Mouse (Mus musculus): ENCODE data around the gene Csrp1. TPM values are rescaled to one million over a fixed set of nuclear protein-coding genes. Genes with fewer than 3 reads are reported as not detected.

The Csrp1 gene
- polyA plus RNA-seq, 1 experiment: 178 TPM

GRCm38 (mm10) chr1:135760216-135760615 lies 40.4 kb downstream of the Csrp1 start:
- H3K27ac ChIP-seq (ENCODE audit: insufficient read depth, low read length): peak overlapping the region; percentile 7; the same call in 1 of the 2 replicates
- no peak overlapping the region for H3K9ac ChIP-seq (ENCODE audit: low read depth, poor library complexity, severe bottlenecking)
- H3K27me3 ChIP-seq (ENCODE audit: control insufficient read depth, insufficient read depth, low read length, poor library complexity, severe bottlenecking): no peaks in the 10 kb centered on the region
- H3K4me1 ChIP-seq (ENCODE audit: control insufficient read depth, insufficient read depth, low read length): peaks cover 8% of the 10 kb centered on the region
- H3K4me3 ChIP-seq (ENCODE audit: low read depth, low read length): no peak overlapping the region
- H3K36me3 ChIP-seq (ENCODE audit: control insufficient read depth, insufficient read depth, low read length, poor library complexity, severe bottlenecking): no peaks in the 10 kb centered on the region
- H3K9me3 ChIP-seq (replicated peaks; ENCODE audit: control insufficient read depth, insufficient read depth, low read length, poor library complexity, severe bottlenecking): no peaks in the 10 kb centered on the region; the same call in 1 of the 2 replicates
- TF ChIP-seq CTCF (IDR thresholded peaks at IDR 0.05; ENCODE audit: low read depth, low read length): no peak
- TF ChIP-seq EP300 (IDR thresholded peaks at IDR 0.05; ENCODE audit: insufficient read depth, low read depth, low read length): no peak
- no peak for TF ChIP-seq POLR2A (IDR thresholded peaks at IDR 0.05; ENCODE audit: insufficient read depth, low read length)

DNA sequence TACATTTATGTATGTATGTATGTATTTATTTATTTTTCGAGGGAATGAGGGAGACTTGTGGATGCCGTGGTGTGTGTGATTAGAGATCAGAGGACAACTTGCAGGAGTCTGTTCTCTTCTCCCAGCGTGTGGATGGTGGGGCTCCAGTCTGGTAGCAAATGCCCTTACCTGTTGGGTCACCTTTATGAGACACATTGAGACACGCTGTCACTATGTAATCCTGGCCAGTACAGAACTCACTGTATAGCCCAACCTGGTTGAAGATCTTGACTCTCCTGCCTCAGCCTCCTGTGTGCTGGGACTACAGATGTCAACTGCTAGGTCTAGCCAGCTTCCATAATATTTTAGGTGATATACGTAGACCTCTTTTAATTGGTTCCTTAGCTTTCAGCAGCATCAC lies 41.9 kb downstream of the Csrp1 start:
- no peak overlapping the region for H3K4me3 ChIP-seq (ENCODE audit: low read depth, low read length)
- no peak for TF ChIP-seq EP300 (IDR thresholded peaks at IDR 0.05; ENCODE audit: insufficient read depth, low read depth, low read length)
- TF ChIP-seq CTCF (IDR thresholded peaks at IDR 0.05; ENCODE audit: low read depth, low read length): no peak
- no peak for TF ChIP-seq POLR2A (IDR thresholded peaks at IDR 0.05; ENCODE audit: insufficient read depth, low read length)
- H3K9ac ChIP-seq (ENCODE audit: low read depth, poor library complexity, severe bottlenecking): no peak overlapping the region
- H3K27ac ChIP-seq (ENCODE audit: insufficient read depth, low read length): no peak overlapping the region
- H3K4me1 ChIP-seq (ENCODE audit: control insufficient read depth, insufficient read depth, low read length): peaks cover 9% of the 10 kb centered on the region
- H3K27me3 ChIP-seq (ENCODE audit: control insufficient read depth, insufficient read depth, low read length, poor library complexity, severe bottlenecking): no peaks in the 10 kb centered on the region
- no peaks in the 10 kb centered on the region for H3K36me3 ChIP-seq (ENCODE audit: control insufficient read depth, insufficient read depth, low read length, poor library complexity, severe bottlenecking)
- H3K9me3 ChIP-seq (replicated peaks; ENCODE audit: control insufficient read depth, insufficient read depth, low read length, poor library complexity, severe bottlenecking): no peaks in the 10 kb centered on the region; the same call in 1 of the 2 replicates

DNA sequence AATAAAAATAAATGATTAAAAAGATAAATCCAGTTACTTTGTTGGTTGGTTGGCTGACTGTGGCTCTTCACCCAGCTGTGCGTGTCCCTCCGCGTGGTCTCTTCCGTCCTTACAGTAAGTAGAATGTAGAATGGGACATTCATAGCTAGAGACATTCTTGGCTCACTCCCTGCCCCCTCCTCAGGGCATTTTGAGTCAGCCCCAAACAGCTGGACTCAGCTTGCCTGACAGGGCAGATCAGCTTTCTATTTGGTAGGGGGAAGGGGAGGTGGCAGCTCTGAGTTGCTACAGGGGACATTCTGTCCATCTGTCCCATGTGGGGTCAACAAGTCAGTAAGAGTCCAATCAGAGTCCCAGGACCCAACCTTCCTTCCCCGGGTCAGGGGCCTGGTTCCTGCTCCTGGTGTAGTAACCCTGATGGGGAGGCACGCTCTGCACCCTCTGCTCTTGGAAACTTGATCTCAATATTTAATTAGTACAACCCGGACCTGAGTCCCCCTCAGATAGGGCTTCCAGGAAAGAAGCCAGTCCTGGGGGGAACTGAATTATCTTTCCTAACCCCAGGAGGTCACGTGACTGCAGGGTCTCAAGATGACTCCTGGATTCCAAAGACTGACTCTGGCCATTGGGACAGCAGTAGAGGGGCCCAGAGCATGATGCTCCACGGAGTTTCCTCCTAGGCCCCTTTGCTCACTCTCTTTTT lies 43.8 kb downstream of the Csrp1 start:
- Histone ChIP-seq H3K4me1 (ENCODE audit: control insufficient read depth, insufficient read depth, low read length) (peaks cover 9% of the 10 kb centered on the region), H3K27ac (ENCODE audit: insufficient read depth, low read length) (no peak overlapping the region), H3K36me3 (ENCODE audit: control insufficient read depth, insufficient read depth, low read length, poor library complexity, severe bottlenecking) (peaks cover 10% of the 10 kb centered on the region), H3K4me3 (ENCODE audit: low read depth, low read length) (no peak overlapping the region), H3K9me3 (replicated peaks; ENCODE audit: control insufficient read depth, insufficient read depth, low read length, poor library complexity, severe bottlenecking) (no peaks in the 10 kb centered on the region; the same call in 1 of the 2 replicates), H3K27me3 (ENCODE audit: control insufficient read depth, insufficient read depth, low read length, poor library complexity, severe bottlenecking) (no peaks in the 10 kb centered on the region), H3K9ac (ENCODE audit: low read depth, poor library complexity, severe bottlenecking) (no peak overlapping the region)
- TF ChIP-seq EP300 (IDR thresholded peaks at IDR 0.05; ENCODE audit: insufficient read depth, low read depth, low read length) (peak; percentile 26; the same call in 1 of the 2 replicates), POLR2A (IDR thresholded peaks at IDR 0.05; ENCODE audit: insufficient read depth, low read length) (no peak), CTCF (IDR thresholded peaks at IDR 0.05; ENCODE audit: low read depth, low read length) (no peak)

DNA sequence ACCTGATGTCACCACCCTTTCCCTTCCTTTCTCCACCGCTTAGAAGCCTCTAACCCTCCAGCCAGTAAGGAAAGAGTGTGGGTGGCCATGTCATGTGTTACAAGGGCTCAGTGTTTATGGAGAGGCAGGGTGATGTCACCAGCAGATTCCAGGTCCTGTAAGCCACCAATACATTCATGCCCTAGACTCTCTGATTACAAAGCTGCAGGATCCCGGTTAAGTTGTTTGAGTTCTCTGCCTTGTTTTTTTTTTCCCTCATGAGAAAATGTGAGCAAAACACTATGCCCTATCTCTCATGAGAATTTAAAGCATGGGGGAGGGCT lies 44.3 kb downstream of the Csrp1 start:
- no peak for TF ChIP-seq CTCF (IDR thresholded peaks at IDR 0.05; ENCODE audit: low read depth, low read length)
- no peak for TF ChIP-seq EP300 (IDR thresholded peaks at IDR 0.05; ENCODE audit: insufficient read depth, low read depth, low read length)
- TF ChIP-seq POLR2A (IDR thresholded peaks at IDR 0.05; ENCODE audit: insufficient read depth, low read length): no peak
- Histone ChIP-seq H3K27ac (ENCODE audit: insufficient read depth, low read length) (no peak overlapping the region), H3K9me3 (replicated peaks; ENCODE audit: control insufficient read depth, insufficient read depth, low read length, poor library complexity, severe bottlenecking) (no peaks in the 10 kb centered on the region; the same call in 1 of the 2 replicates), H3K4me1 (ENCODE audit: control insufficient read depth, insufficient read depth, low read length) (peaks cover 9% of the 10 kb centered on the region), H3K27me3 (ENCODE audit: control insufficient read depth, insufficient read depth, low read length, poor library complexity, severe bottlenecking) (no peaks in the 10 kb centered on the region), H3K36me3 (ENCODE audit: control insufficient read depth, insufficient read depth, low read length, poor library complexity, severe bottlenecking) (peaks cover 15% of the 10 kb centered on the region), H3K4me3 (ENCODE audit: low read depth, low read length) (no peak overlapping the region), H3K9ac (ENCODE audit: low read depth, poor library complexity, severe bottlenecking) (no peak overlapping the region)

DNA sequence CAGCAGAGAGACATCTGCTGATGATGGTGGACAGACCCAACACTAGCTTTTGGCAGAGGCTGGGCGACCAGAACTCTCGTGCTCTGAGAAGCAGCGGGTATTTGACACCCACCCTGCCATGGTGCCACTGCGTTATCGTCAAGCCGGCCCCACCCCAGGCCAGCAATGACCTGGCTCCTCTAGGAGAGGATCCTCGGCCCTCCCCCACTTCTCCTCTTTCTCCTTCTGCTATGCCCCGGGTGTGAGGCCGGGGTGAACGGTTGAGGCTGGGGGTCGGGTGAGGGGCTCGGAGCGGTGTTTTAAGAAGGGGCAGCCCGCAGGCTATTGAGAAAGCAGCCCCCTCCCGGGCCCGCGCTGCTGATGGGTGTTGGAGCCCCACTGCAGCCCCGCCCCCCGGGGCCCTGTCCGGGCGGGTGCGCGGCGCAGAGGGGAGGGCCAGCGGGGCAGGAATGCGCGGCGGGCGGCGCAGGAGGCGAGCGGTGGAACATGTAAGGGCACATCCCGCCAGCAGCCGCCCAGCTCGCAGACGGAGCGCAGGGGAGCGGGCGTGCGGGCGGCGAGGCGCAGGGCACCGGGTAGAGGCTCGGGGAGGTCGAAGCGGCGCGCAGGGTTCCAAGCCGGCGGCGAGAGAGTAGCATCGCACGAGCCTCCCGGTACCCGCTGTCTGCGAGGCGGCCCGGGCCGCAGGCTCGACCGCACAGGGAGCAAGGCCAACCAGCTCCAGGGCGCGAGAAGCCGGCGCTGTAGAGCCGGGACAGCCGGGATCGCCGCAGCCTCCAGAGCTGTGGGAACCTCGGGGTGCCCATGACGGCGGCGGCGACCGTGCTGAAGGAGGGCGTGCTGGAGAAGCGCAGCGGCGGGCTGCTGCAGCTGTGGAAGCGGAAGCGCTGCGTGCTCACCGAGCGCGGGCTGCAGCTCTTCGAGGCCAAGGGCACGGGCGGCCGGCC lies 46.1 kb downstream of the Csrp1 start, which contains the start of gene Phlda3:
Gene Phlda3, plus strand, starts transcription at position 475 of the 947 bp plus-strand sequence.
- Histone ChIP-seq H3K27ac (ENCODE audit: insufficient read depth, low read length) (peak within 1 kb of the TSS; percentile 23; the same call in 1 of the 2 replicates), H3K27me3 (ENCODE audit: control insufficient read depth, insufficient read depth, low read length, poor library complexity, severe bottlenecking) (no peaks in the 10 kb centered on the region), H3K9ac (ENCODE audit: low read depth, poor library complexity, severe bottlenecking) (peak within 1 kb of the TSS; percentile 99), H3K9me3 (replicated peaks; ENCODE audit: control insufficient read depth, insufficient read depth, low read length, poor library complexity, severe bottlenecking) (no peaks in the 10 kb centered on the region), H3K36me3 (ENCODE audit: control insufficient read depth, insufficient read depth, low read length, poor library complexity, severe bottlenecking) (peaks cover 30% of the 10 kb centered on the region), H3K4me3 (ENCODE audit: low read depth, low read length) (peak within 1 kb of the TSS; percentile 99), H3K4me1 (ENCODE audit: control insufficient read depth, insufficient read depth, low read length) (peaks cover 9% of the 10 kb centered on the region)
- no peak for TF ChIP-seq POLR2A (IDR thresholded peaks at IDR 0.05; ENCODE audit: insufficient read depth, low read length)
- TF ChIP-seq CTCF (IDR thresholded peaks at IDR 0.05; ENCODE audit: low read depth, low read length): no peak
- no peak for TF ChIP-seq EP300 (IDR thresholded peaks at IDR 0.05; ENCODE audit: insufficient read depth, low read depth, low read length)
